Mouse (Mus musculus) forebrain, embryonic 13.5 days (tissue): ENCODE measurements around the gene Pgk1. TPM values are rescaled to one million over a fixed set of nuclear protein-coding genes. Genes with fewer than 3 reads are reported as not detected.

Experiments used
- polyA plus RNA-seq: library from polyadenylated mRNA; unstranded; fragments of >200 nt; fragmentation: Nextera tagmentation; extraction: Ambion mirVana; gene quantifications from 2 replicates; pipeline ENCODE4 v1.2.1, GENCODE M21; 2015

Gene Pgk1
- polyA plus RNA-seq, 1 experiment from 2014 or later, result 346 TPM

Other genes with a start within 250 kb of the Pgk1 start
- gene Magt1, start 175.2 kb upstream of the Pgk1 start, polyA plus RNA-seq, result 27.0 and 29.4 TPM in 2 replicates
- gene Cox7b, start 171.4 kb upstream of the Pgk1 start, polyA plus RNA-seq, result 331 and 363 TPM in 2 replicates
- 16.4 and 17.3 TPM in 2 replicates for gene Atp7a, start 159.8 kb upstream of the Pgk1 start, polyA plus RNA-seq
- 0.09 and 0.11 TPM in 2 replicates for gene Tlr13, start 43.9 kb upstream of the Pgk1 start, polyA plus RNA-seq
- gene Taf9b, start 34.1 kb downstream of the Pgk1 start, polyA plus RNA-seq, result 13.3 and 14.8 TPM in 2 replicates
- gene Fnd3c2, start 68.3 kb downstream of the Pgk1 start, polyA plus RNA-seq, result not detected in 2 replicates